Mouse (Mus musculus) layer of hippocampus, postnatal 36 days (tissue): ENCODE measurements around the gene Tfap4. TPM values are rescaled to one million over a fixed set of nuclear protein-coding genes. Genes with fewer than 3 reads are reported as not detected.

Experiments
- DNase-seq, 2 experiments: peaks; one replicate each; pipeline ENCODE4 v3.0.0; 2022
- total RNA-seq, 2 experiments: library from RNA; stranded (reverse); gene quantifications; 2 replicates each; pipeline ENCODE4 v1.2.3; 2021

The Tfap4 gene
- total RNA-seq, 2 experiments from 2014 or later: 4.3 to 4.7 TPM

GRCm38 (mm10) chr16:4517906-4518305, 41.7 kb downstream of the Tfap4 start:
- no peak for DNase-seq

- no peak for DNase-seq
Observed at GRCm38 (mm10) chr16:4514383-4514782, 45.3 kb downstream of the Tfap4 start.

- peak; percentile 42 to 47 for DNase-seq
Observed at GRCm38 (mm10) chr16:4512661-4513438, 46.8 kb downstream of the Tfap4 start.

DNA sequence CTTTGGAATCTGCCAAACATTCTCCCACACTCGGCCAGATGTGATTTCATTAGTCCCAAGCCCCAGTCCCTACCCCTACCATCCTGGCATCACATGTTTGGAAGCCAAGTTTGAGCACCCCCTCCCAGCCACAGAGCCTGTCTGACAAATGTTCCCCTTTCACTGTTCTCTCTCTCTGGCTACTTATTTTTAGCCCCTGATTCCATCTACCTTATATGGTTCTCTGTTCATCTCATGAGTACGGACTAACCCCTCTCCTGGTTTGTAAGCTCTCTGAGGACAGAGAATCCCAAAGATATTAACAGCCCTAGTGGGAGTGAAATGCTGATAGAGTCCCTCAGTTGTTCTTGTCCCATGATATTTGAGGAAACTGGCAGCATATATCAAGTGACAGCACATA, 48.3 kb downstream of the Tfap4 start:
- peak in 1 of 2 experiments; percentile 30 for DNase-seq

- DNase-seq: no peak
Observed at GRCm38 (mm10) chr16:4506181-4506580, 53.5 kb downstream of the Tfap4 start.

DNA sequence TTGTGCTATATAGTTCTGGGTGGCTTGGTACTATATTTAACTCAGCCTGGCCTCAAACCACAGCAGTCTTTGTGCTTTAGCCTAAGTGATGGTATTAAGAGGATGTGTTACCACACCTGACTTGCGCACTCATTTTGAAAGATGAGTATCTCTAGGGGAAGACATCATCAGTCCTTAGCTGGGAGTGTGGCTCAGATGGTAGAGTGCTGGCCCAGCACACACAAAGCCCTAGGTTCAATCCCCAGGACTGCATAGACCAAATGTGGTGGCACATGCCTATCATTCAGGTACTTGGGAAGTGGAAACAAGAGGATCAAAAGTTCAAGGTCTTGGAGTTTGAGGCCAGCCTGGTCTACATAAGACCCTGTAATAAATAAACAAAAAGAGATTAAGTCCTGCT, 56.2 kb downstream of the Tfap4 start:
- DNase-seq: no peak

DNA sequence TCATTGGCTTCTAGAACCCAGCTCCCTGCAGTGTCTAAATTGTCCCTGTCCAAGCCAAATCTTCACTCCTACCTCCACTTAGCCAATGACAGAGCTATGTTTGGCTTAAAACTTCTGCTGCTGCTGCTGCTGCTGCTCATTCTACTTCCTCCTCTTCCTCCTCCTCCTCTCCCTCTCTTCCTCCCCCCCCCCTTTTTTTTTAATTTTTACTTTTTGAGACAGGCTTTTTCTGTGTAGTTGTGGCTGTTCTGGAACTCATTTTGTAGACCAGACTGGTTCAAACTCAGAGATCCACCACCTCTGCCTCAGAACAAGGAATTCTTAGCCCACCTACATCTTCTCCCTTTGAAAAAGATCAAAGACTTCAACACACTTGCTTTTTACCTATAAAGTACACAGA, 57.1 kb downstream of the Tfap4 start:
- no peak for DNase-seq

GRCm38 (mm10) chr16:4501703-4502102, 58.0 kb downstream of the Tfap4 start:
- DNase-seq: no peak

DNA sequence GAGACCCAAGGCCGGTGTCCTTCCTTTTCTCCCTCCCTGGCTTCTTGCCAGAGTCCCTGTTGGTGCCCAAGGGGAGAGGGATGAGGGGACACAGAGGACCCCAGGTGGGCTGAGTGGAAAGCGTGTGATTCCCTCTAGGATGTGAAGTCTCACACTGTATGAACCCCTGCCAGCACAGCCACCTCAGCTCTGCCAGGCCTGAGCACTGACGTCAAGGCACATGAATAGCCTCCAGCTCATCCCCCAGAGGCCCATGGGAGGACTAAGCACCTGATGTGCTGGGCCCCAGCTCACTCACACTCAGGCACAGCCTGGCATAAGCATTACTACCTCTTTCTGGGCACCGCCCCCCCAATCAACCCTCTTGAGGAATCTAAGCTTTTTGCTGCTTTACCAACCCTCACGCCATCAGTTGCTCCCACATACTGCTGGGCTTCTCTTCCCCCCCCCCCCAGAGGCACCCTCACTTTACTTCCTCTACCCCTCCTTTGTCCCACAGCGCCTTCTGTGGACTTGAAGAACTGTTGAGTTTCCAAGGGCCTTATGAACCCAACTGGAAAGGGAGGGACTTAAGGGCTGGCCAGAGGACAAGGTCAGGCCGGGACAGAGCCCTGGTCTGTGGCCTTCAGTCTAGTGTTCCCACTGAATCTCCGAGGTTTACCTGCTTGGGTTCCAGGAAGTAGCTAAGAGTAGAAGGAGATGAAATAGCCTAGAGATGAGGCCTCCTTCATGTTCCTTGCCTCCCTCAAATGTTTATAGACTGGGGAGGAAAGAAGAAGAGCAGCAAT, 58.9 kb downstream of the Tfap4 start:
- no peak for DNase-seq

- no peak for DNase-seq
Observed at GRCm38 (mm10) chr16:4497762-4498607, 61.7 kb downstream of the Tfap4 start.

- DNase-seq: no peak
Observed at GRCm38 (mm10) chr16:4496470-4496869, 63.2 kb downstream of the Tfap4 start.

GRCm38 (mm10) chr16:4495861-4496260, 63.8 kb downstream of the Tfap4 start:
- DNase-seq: no peak

Other genes starting within 250 kb of the Tfap4 start
- gene Adcy9, start 139.4 kb downstream of the Tfap4 start, total RNA-seq: 100 to 1,000 TPM in 1 of 2 experiments, 10 to 100 TPM in 1; 97.5 to 103 TPM
- 10 to 100 TPM; 13.6 to 14.1 TPM for gene Srl, start 18.0 kb downstream of the Tfap4 start, total RNA-seq
- 10 to 100 TPM; 13.1 to 14.6 TPM for gene Glis2, start 34.9 kb upstream of the Tfap4 start, total RNA-seq
- 10 to 100 TPM; 84.4 to 90.4 TPM for gene Pam16, start 65.1 kb upstream of the Tfap4 start, total RNA-seq
- gene Vasn, start 80.1 kb upstream of the Tfap4 start, total RNA-seq: 1 to 10 TPM; 4.4 to 5.7 TPM
- 10 to 100 TPM; 61.7 to 65.6 TPM for gene Dnaja3, start 80.1 kb upstream of the Tfap4 start, total RNA-seq
- 10 to 100 TPM; 79.4 to 96.0 TPM for gene Coro7, start 119.9 kb upstream of the Tfap4 start, total RNA-seq
- gene Nmral1, start 159.5 kb upstream of the Tfap4 start, total RNA-seq: 10 to 100 TPM; 14.5 to 15.2 TPM
- 10 to 100 TPM; 88.2 to 98.0 TPM for gene Hmox2, start 166.5 kb upstream of the Tfap4 start, total RNA-seq
- 100 to 1,000 TPM; 236 to 243 TPM for gene Cdip1, start 230.4 kb upstream of the Tfap4 start, total RNA-seq